Mouse (Mus musculus) stomach, postnatal 0 days (tissue): ENCODE results near the gene Slc35d2.

ENCODE experiments used
- CTCF ChIP-seq: IDR thresholded peaks from 2 replicates; pipeline ENCODE4 v1.5.1; 2016; ENCODE audit warnings: antibody characterized with exemption, low read depth, mild to moderate bottlenecking, moderate library complexity
- EP300 ChIP-seq: optimal IDR thresholded peaks from 2 replicates; pipeline ENCODE3; 2016; ENCODE audit warnings: antibody characterized with exemption

DNA sequence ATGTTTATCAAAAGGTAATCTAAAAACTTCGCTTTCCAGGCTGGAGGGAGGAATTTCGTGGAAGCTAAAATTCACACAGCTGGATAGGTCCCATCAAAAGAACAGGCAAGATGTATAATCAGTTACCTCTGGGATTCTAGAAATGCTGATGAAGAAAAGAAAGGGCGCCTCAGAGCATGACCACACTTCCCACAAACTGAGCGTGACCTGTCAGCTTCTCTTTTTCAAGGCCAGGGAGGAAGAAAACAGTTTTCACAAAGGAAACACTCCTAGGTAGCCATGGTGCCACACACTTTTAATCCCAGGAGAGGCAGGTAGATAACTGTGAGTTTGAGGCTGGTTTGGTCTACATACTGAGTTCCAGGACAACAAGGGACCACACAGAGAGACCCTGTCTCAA, 8.4 kb downstream of the Slc35d2 start:
- TF ChIP-seq CTCF: no peak
- no peak for TF ChIP-seq EP300
